Mouse (Mus musculus): Measurements from ENCODE around the gene Gm10330. TPM values are rescaled to one million over a fixed set of nuclear protein-coding genes. Genes with fewer than 3 reads are reported as not detected.
"Not testable (repeated sequence)": the region's sequence is repeated elsewhere in the genome, so short reads cannot be mapped to it uniquely, and the experiment has no call there.

The Gm10330 gene
- 1.1 and 1.4 TPM in 2 replicates for polyA plus RNA-seq (2016; fragmentation: Nextera tagmentation; extraction: Ambion mirVana)

GRCm38 (mm10) chr12:23780165-23780564 is at the start of gene Gm10330:
Gene Gm10330, minus strand, starts transcription at chr12:23780265.
- not testable (repeated sequence) for H3K4me1 ChIP-seq; H3K9me3 ChIP-seq; H3K36me3 ChIP-seq (replicated peaks); H3K4me3 ChIP-seq; H3K27ac ChIP-seq (replicated peaks); H3K27me3 ChIP-seq (replicated peaks; ENCODE audit: low read depth, poor library complexity, severe bottlenecking); DNase-seq (ENCODE audit: low spot score)
- 97% methylated on average over 1 of the region's 1 CpGs for WGBS

- H3K27me3 ChIP-seq (replicated peaks; ENCODE audit: low read depth, poor library complexity, severe bottlenecking); H3K4me1 ChIP-seq; H3K36me3 ChIP-seq (replicated peaks); H3K9me3 ChIP-seq; H3K27ac ChIP-seq (replicated peaks): not testable (repeated sequence)
- 20% methylated on average over 43 of the region's 43 CpGs for WGBS
- H3K4me3 ChIP-seq = peak overlapping the region; percentile 45
- DNase-seq (ENCODE audit: low spot score) = peak; percentile 38
Observed at GRCm38 (mm10) chr12:23800776-23801175, 20.7 kb upstream of the Gm10330 start.

GRCm38 (mm10) chr12:23800366-23800765 is 20.3 kb upstream of the Gm10330 start:
- peak; percentile 7 for DNase-seq (ENCODE audit: low spot score)
- peak overlapping the region; percentile 45 for H3K4me3 ChIP-seq

More at GRCm38 (mm10) chr12:23800366-23800765, 20.3 kb upstream of the Gm10330 start:
- WGBS = 16% methylated on average over 48 of the region's 48 CpGs
- H3K36me3 ChIP-seq (replicated peaks); H3K9me3 ChIP-seq; H3K4me1 ChIP-seq; H3K27ac ChIP-seq (replicated peaks); H3K27me3 ChIP-seq (replicated peaks; ENCODE audit: low read depth, poor library complexity, severe bottlenecking): not testable (repeated sequence)
